Mouse (Mus musculus): Measurements from ENCODE around the gene Enox1. TPM values are rescaled to one million over a fixed set of nuclear protein-coding genes. Genes with fewer than 3 reads are reported as not detected.

Gene Enox1
- polyA plus RNA-seq, 1 experiment from 2014 or later: 0.40 TPM

GRCm38 (mm10) chr14:77197414-77197915, 40.9 kb downstream of the Enox1 start:
- Histone ChIP-seq H3K27me3 (no peaks in the 10 kb centered on the region), H3K9ac (no peak overlapping the region), H3K4me2 (no peak overlapping the region), H3K4me1 (replicated peaks) (no peaks in the 10 kb centered on the region), H3K9me3 (replicated peaks) (no peaks in the 10 kb centered on the region), H3K27ac (no peak overlapping the region), H3K4me3 (replicated peaks) (no peak overlapping the region), H3K36me3 (no peaks in the 10 kb centered on the region)
- DNase-seq (no peak), ATAC-seq (ENCODE audit: low read depth) (no peak)
- 75% methylated on average over 2 of the region's 2 CpGs for WGBS (ENCODE audit: insufficient replicate concordance)

- Histone ChIP-seq H3K27ac (no peak overlapping the region), H3K4me3 (replicated peaks) (no peak overlapping the region), H3K36me3 (no peaks in the 10 kb centered on the region), H3K4me1 (replicated peaks) (no peaks in the 10 kb centered on the region), H3K27me3 (no peaks in the 10 kb centered on the region), H3K4me2 (no peak overlapping the region), H3K9me3 (replicated peaks) (no peaks in the 10 kb centered on the region), H3K9ac (no peak overlapping the region)
- DNase-seq: no peak
- no peak for ATAC-seq (ENCODE audit: low read depth)
- 62% methylated on average over 8 of the region's 8 CpGs for WGBS (ENCODE audit: insufficient replicate concordance)
Measured at GRCm38 (mm10) chr14:77210889-77211288, 54.3 kb downstream of the Enox1 start.

GRCm38 (mm10) chr14:77213210-77213609, 56.6 kb downstream of the Enox1 start:
- Histone ChIP-seq H3K27me3 (no peaks in the 10 kb centered on the region), H3K36me3 (no peaks in the 10 kb centered on the region), H3K9me3 (replicated peaks) (no peaks in the 10 kb centered on the region), H3K4me3 (replicated peaks) (no peak overlapping the region), H3K4me1 (replicated peaks) (no peaks in the 10 kb centered on the region), H3K27ac (no peak overlapping the region), H3K4me2 (no peak overlapping the region), H3K9ac (no peak overlapping the region)
- ATAC-seq (ENCODE audit: low read depth): no peak
- no peak for DNase-seq
- 55% methylated on average over 7 of the region's 7 CpGs for WGBS (ENCODE audit: insufficient replicate concordance)

GRCm38 (mm10) chr14:77214848-77215247, 58.3 kb downstream of the Enox1 start:
- Histone ChIP-seq H3K4me2 (no peak overlapping the region), H3K4me1 (replicated peaks) (no peaks in the 10 kb centered on the region), H3K9ac (no peak overlapping the region), H3K9me3 (replicated peaks) (no peaks in the 10 kb centered on the region), H3K4me3 (replicated peaks) (no peak overlapping the region), H3K27me3 (no peaks in the 10 kb centered on the region), H3K27ac (no peak overlapping the region), H3K36me3 (no peaks in the 10 kb centered on the region)
- ATAC-seq (ENCODE audit: low read depth) (no peak), DNase-seq (no peak)
- 60% methylated on average over 6 of the region's 6 CpGs for WGBS (ENCODE audit: insufficient replicate concordance)

GRCm38 (mm10) chr14:77225346-77225745, 68.8 kb downstream of the Enox1 start:
- Histone ChIP-seq H3K27ac (no peak overlapping the region), H3K27me3 (no peaks in the 10 kb centered on the region), H3K4me3 (replicated peaks) (no peak overlapping the region), H3K4me2 (no peak overlapping the region), H3K4me1 (replicated peaks) (no peaks in the 10 kb centered on the region), H3K9ac (no peak overlapping the region), H3K9me3 (replicated peaks) (no peaks in the 10 kb centered on the region), H3K36me3 (no peaks in the 10 kb centered on the region)
- no peak for ATAC-seq (ENCODE audit: low read depth)
- 69% methylated on average over 10 of the region's 10 CpGs for WGBS (ENCODE audit: insufficient replicate concordance)
- no peak for DNase-seq

- no peak for ATAC-seq (ENCODE audit: low read depth)
- Histone ChIP-seq H3K4me1 (replicated peaks) (no peaks in the 10 kb centered on the region), H3K27me3 (no peaks in the 10 kb centered on the region), H3K4me3 (replicated peaks) (no peak overlapping the region), H3K9ac (no peak overlapping the region), H3K27ac (no peak overlapping the region), H3K36me3 (no peaks in the 10 kb centered on the region), H3K9me3 (replicated peaks) (no peaks in the 10 kb centered on the region), H3K4me2 (no peak overlapping the region)
- DNase-seq: no peak
- 69% methylated on average over 2 of the region's 2 CpGs for WGBS (ENCODE audit: insufficient replicate concordance)
Measured at GRCm38 (mm10) chr14:77238811-77239210, 82.2 kb downstream of the Enox1 start.

GRCm38 (mm10) chr14:77239360-77239759, 82.8 kb downstream of the Enox1 start:
- 31% methylated on average over 4 of the region's 4 CpGs for WGBS (ENCODE audit: insufficient replicate concordance)
- DNase-seq (no peak), ATAC-seq (ENCODE audit: low read depth) (no peak)
- H3K4me1 ChIP-seq (replicated peaks): no peaks in the 10 kb centered on the region
- H3K27ac ChIP-seq: no peak overlapping the region
- H3K4me2 ChIP-seq: no peak overlapping the region
- no peak overlapping the region for H3K4me3 ChIP-seq (replicated peaks)
- H3K9ac ChIP-seq: no peak overlapping the region
- H3K27me3 ChIP-seq: no peaks in the 10 kb centered on the region
- H3K9me3 ChIP-seq (replicated peaks): no peaks in the 10 kb centered on the region
- no peaks in the 10 kb centered on the region for H3K36me3 ChIP-seq

GRCm38 (mm10) chr14:77246977-77247376, 90.4 kb downstream of the Enox1 start:
- Histone ChIP-seq H3K27ac (no peak overlapping the region), H3K9ac (no peak overlapping the region), H3K36me3 (no peaks in the 10 kb centered on the region), H3K27me3 (no peaks in the 10 kb centered on the region), H3K9me3 (replicated peaks) (no peaks in the 10 kb centered on the region), H3K4me1 (replicated peaks) (no peaks in the 10 kb centered on the region), H3K4me2 (no peak overlapping the region), H3K4me3 (replicated peaks) (no peak overlapping the region)
- DNase-seq (no peak), ATAC-seq (ENCODE audit: low read depth) (no peak)
- 65% methylated on average over 3 of the region's 3 CpGs for WGBS (ENCODE audit: insufficient replicate concordance)

GRCm38 (mm10) chr14:77248426-77248825, 91.9 kb downstream of the Enox1 start:
- Histone ChIP-seq H3K27ac (no peak overlapping the region), H3K9me3 (replicated peaks) (no peaks in the 10 kb centered on the region), H3K27me3 (no peaks in the 10 kb centered on the region), H3K4me3 (replicated peaks) (no peak overlapping the region), H3K36me3 (no peaks in the 10 kb centered on the region), H3K4me1 (replicated peaks) (no peaks in the 10 kb centered on the region), H3K4me2 (no peak overlapping the region), H3K9ac (no peak overlapping the region)
- no peak for ATAC-seq (ENCODE audit: low read depth)
- WGBS (ENCODE audit: insufficient replicate concordance): 76% methylated on average over 5 of the region's 5 CpGs
- no peak for DNase-seq

GRCm38 (mm10) chr14:77248946-77249345, 92.4 kb downstream of the Enox1 start:
- no peaks in the 10 kb centered on the region for H3K36me3 ChIP-seq
- no peak for ATAC-seq (ENCODE audit: low read depth)
- no peaks in the 10 kb centered on the region for H3K9me3 ChIP-seq (replicated peaks)
- DNase-seq: no peak
- H3K4me2 ChIP-seq: no peak overlapping the region
- no peak overlapping the region for H3K9ac ChIP-seq
- no peaks in the 10 kb centered on the region for H3K27me3 ChIP-seq
- no peak overlapping the region for H3K27ac ChIP-seq
- whole genome bisulfite sequencing (ENCODE audit: insufficient replicate concordance): 67% methylated on average over 7 of the region's 7 CpGs
- no peak overlapping the region for H3K4me3 ChIP-seq (replicated peaks)
- no peaks in the 10 kb centered on the region for H3K4me1 ChIP-seq (replicated peaks)

- H3K4me2 ChIP-seq: no peak overlapping the region
- H3K4me1 ChIP-seq (replicated peaks): no peaks in the 10 kb centered on the region
- no peak overlapping the region for H3K9ac ChIP-seq
- no peaks in the 10 kb centered on the region for H3K9me3 ChIP-seq (replicated peaks)
- ATAC-seq (ENCODE audit: low read depth): no peak
- H3K36me3 ChIP-seq: no peaks in the 10 kb centered on the region
- DNase-seq: no peak
- no peak overlapping the region for H3K4me3 ChIP-seq (replicated peaks)
- no peaks in the 10 kb centered on the region for H3K27me3 ChIP-seq
- WGBS (ENCODE audit: insufficient replicate concordance): 39% methylated on average over 2 of the region's 2 CpGs
- no peak overlapping the region for H3K27ac ChIP-seq
Measured at GRCm38 (mm10) chr14:77250652-77251238, 94.2 kb downstream of the Enox1 start.

- no peak overlapping the region for H3K4me3 ChIP-seq (replicated peaks)
- WGBS (ENCODE audit: insufficient replicate concordance): 37% methylated on average over 3 of the region's 3 CpGs
- DNase-seq (no peak), ATAC-seq (ENCODE audit: low read depth) (no peak)
- H3K36me3 ChIP-seq: no peaks in the 10 kb centered on the region
- H3K27ac ChIP-seq: no peak overlapping the region
- H3K4me2 ChIP-seq: no peak overlapping the region
- H3K9ac ChIP-seq: no peak overlapping the region
- no peaks in the 10 kb centered on the region for H3K9me3 ChIP-seq (replicated peaks)
- H3K27me3 ChIP-seq: no peaks in the 10 kb centered on the region
- H3K4me1 ChIP-seq (replicated peaks): no peaks in the 10 kb centered on the region
Measured at GRCm38 (mm10) chr14:77255201-77255600, 98.6 kb downstream of the Enox1 start.
